In the genomic region with DNA sequence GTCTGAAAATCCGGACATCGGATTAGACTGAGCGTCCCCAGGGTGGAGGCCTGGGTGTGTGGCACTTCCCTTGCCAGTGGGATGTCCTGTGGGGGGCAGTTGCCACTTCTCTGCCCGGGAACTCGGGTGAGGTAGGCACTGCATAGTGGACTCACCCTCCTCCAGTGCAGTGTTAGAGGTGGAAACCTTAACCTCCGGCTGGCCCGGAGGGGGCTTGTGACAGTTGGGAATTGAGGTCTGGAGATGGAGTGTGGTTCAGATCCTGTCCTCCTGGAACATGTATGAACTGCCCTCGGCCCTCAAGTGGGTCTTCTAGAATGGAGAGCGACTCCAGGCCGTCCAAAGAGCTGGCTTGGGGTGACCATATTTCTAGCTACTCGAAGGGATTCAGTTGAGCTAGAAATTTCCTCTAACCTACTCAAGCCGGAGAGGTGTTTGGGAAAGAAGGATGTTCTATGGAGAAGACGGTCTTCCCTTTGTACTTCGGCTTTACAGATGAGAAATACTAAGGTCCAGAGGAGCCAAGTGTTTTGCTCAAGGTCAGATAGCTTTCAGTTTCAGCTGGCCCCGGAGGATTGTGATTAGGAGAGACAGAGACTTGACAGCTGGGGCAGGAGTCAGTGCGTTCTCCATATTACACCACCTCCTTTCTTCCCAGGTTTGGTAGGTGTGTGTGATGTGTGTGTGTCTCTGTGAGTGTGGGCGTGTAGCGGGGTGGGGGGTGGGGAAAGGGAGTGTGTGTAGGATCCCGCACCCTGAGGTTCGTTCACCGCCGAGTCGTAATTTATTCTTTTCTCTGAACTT, we compare ENCODE assay signal across 8 mouse cellular contexts. TPM values are rescaled to one million over a fixed set of nuclear protein-coding genes. Genes with fewer than 3 reads are reported as not detected.
DNase-seq lines count a peak whose midpoint lies in the region; ATAC-seq lines count a peak whose summit lies in the region.

No protein-coding gene starts in this region.

- no peaks in the 10 kb centered on the region; the same call in 1 of the 2 replicates for H3K36me3 ChIP-seq in embryonic facial prominence, embryonic 15.5 days
- H3K36me3 ChIP-seq in intestine, embryonic 16.5 days (ENCODE audit: control insufficient read depth, insufficient read depth, low read length) = no peaks in the 10 kb centered on the region

- peak overlapping the region; percentile 80 for H3K4me2 ChIP-seq in embryonic facial prominence, embryonic 15.5 days (replicated peaks)
- H3K4me2 ChIP-seq in intestine, embryonic 16.5 days (ENCODE audit: low read depth, low read length) = peak overlapping the region; percentile 90

- no peaks in the 10 kb centered on the region for H3K9me3 ChIP-seq in embryonic facial prominence, embryonic 15.5 days (replicated peaks)
- no peaks in the 10 kb centered on the region for H3K9me3 ChIP-seq in intestine, embryonic 16.5 days (ENCODE audit: control insufficient read depth, low read length)

- H3K9ac ChIP-seq in embryonic facial prominence, embryonic 15.5 days = peak overlapping the region; percentile 27
- peak overlapping the region; percentile 70 for H3K9ac ChIP-seq in intestine, embryonic 16.5 days (ENCODE audit: low read depth, low read length)

- DNase-seq in ovary, postnatal 36 days (ENCODE audit: low spot score) = peak; percentile 20
- DNase-seq in ovary, postnatal 10 days (ENCODE audit: low spot score) = no peak
- DNase-seq in lung, postnatal 10 days = peak; percentile 77
- peak; percentile 29 for DNase-seq in yolk sac, embryonic 10.5 days (ENCODE audit: low spot score)
- DNase-seq in T-cell, adult 2 months (ENCODE audit: low spot score) = no peak
- no peak for DNase-seq in spleen, adult 18-20 months

- H3K27ac ChIP-seq in embryonic facial prominence, embryonic 15.5 days (replicated peaks) = peak overlapping the region; percentile 96
- peak overlapping the region; percentile 91 for H3K27ac ChIP-seq in intestine, embryonic 16.5 days (ENCODE audit: low read length)

- WGBS in embryonic facial prominence, embryonic 15.5 days = 1% methylated on average over 23 of the region's 23 CpGs
- WGBS in intestine, embryonic 16.5 days = 4% methylated on average over 23 of the region's 23 CpGs

- H3K4me3 ChIP-seq in embryonic facial prominence, embryonic 15.5 days (replicated peaks) = peak overlapping the region; percentile 81
- H3K4me3 ChIP-seq in intestine, embryonic 16.5 days (ENCODE audit: low read length) = peak overlapping the region; percentile 89

- ATAC-seq in embryonic facial prominence, embryonic 15.5 days (ENCODE audit: insufficient number of reproducible peaks, low FRiP score, low TSS enrichment, low read depth) = peak; percentile 12
- ATAC-seq in intestine, embryonic 16.5 days = peak; percentile 41

- no peaks in the 10 kb centered on the region for H3K27me3 ChIP-seq in embryonic facial prominence, embryonic 15.5 days
- H3K27me3 ChIP-seq in intestine, embryonic 16.5 days (replicated peaks; ENCODE audit: control insufficient read depth, insufficient read depth, low read length) = no peaks in the 10 kb centered on the region

- peaks cover 86% of the 10 kb centered on the region for H3K4me1 ChIP-seq in embryonic facial prominence, embryonic 15.5 days
- peaks cover 78% of the 10 kb centered on the region for H3K4me1 ChIP-seq in intestine, embryonic 16.5 days (ENCODE audit: control insufficient read depth, insufficient read depth, low read length)

RNA-seq across cellular contexts. Expression of a gene that starts 9.2 kb away (rescaled TPM):
- polyA plus RNA-seq in embryonic facial prominence, embryonic 15.5 days (2015; fragmentation: Nextera tagmentation; extraction: Ambion mirVana) = 50.0 and 53.5 TPM in 2 replicates
- polyA plus RNA-seq in intestine, embryonic 16.5 days (2015; fragmentation: Nextera tagmentation; extraction: Ambion mirVana) = 28.2 and 31.2 TPM in 2 replicates

RNA-seq across cellular contexts. Expression of a gene that starts 29.2 kb away (rescaled TPM):
- 22.6 and 22.7 TPM in 2 replicates for polyA plus RNA-seq in embryonic facial prominence, embryonic 15.5 days (2015; fragmentation: Nextera tagmentation; extraction: Ambion mirVana)
- 18.9 and 23.0 TPM in 2 replicates for polyA plus RNA-seq in intestine, embryonic 16.5 days (2015; fragmentation: Nextera tagmentation; extraction: Ambion mirVana)

RNA-seq across cellular contexts. Expression of a gene that starts 46.0 kb away (rescaled TPM):
- 0.96 and 1.1 TPM in 2 replicates for polyA plus RNA-seq in embryonic facial prominence, embryonic 15.5 days (2015; fragmentation: Nextera tagmentation; extraction: Ambion mirVana)
- polyA plus RNA-seq in intestine, embryonic 16.5 days (2015; fragmentation: Nextera tagmentation; extraction: Ambion mirVana) = 0.17 TPM in 1 of 2 replicates, not detected in the other

Comparison
In these comparisons a context has a peak if more than half of its experiments do, and no peak if none do; other contexts are left out.
1. DNase-seq: peak in ovary, postnatal 36 days (single experiment), lung, postnatal 10 days (single experiment) and yolk sac, embryonic 10.5 days (single experiment); none in ovary, postnatal 10 days (single experiment), T-cell, adult 2 months (single experiment) and spleen, adult 18-20 months (0 of 2).